Mouse (Mus musculus) embryonic facial prominence, embryonic 11.5 days (tissue): Measurements from ENCODE around the gene Vwa7. TPM values are rescaled to one million over a fixed set of nuclear protein-coding genes. Genes with fewer than 3 reads are reported as not detected.
A peak's percentile ranks its signal among the peaks of the same experiment; 100 is the strongest.
"Not testable (repeated sequence)": the region's sequence is repeated elsewhere in the genome, so short reads cannot be mapped to it uniquely, and the experiment has no call there.

ENCODE experiments used
- ATAC-seq: fragments of 200-750 bp; cut with Nextera tagmentation; replicated peaks from 2 replicates; pipeline ENCODE4 v1.8.0; 2017; ENCODE audit warnings: low read depth; ENCODE audit not compliant: insufficient number of reproducible peaks, low FRiP score, low TSS enrichment
- DNase-seq: peaks from one replicate; pipeline ENCODE4 v3.0.0-alpha.2; 2015; ENCODE audit warnings: low spot score
- H3K27ac ChIP-seq: fragments of 300-500 bp; sonication (generic); replicated peaks from 2 replicates; pipeline ENCODE4 v1.5.1; 2014; ENCODE audit warnings: mild to moderate bottlenecking, low read depth, low read length, control low read depth
- H3K27me3 ChIP-seq: fragments of 300-500 bp; sonication (generic); 2 replicates; pipeline ENCODE4 v1.6.1; 2014; ENCODE audit warnings: mild to moderate bottlenecking, low read length, moderate library complexity, mixed read lengths; ENCODE audit not compliant: control insufficient read depth, insufficient read depth
- H3K36me3 ChIP-seq: fragments of 300-500 bp; sonication (generic); replicated peaks from 2 replicates; pipeline ENCODE4 v1.6.1; 2014; ENCODE audit warnings: low read depth, mild to moderate bottlenecking, low read length, moderate library complexity, mixed read lengths; ENCODE audit not compliant: control insufficient read depth, insufficient read depth
- H3K4me1 ChIP-seq: fragments of 300-500 bp; sonication (generic); 2 replicates; pipeline ENCODE4 v1.6.1; 2014; ENCODE audit warnings: low read length, mixed read lengths; ENCODE audit not compliant: control insufficient read depth, insufficient read depth
- H3K4me2 ChIP-seq: fragments of 300-500 bp; sonication (generic); 2 replicates; pipeline ENCODE4 v1.6.1; 2014; ENCODE audit warnings: low read depth, mild to moderate bottlenecking, control low read depth, low read length, moderate library complexity
- H3K4me3 ChIP-seq: fragments of 300-500 bp; sonication (generic); 2 replicates; pipeline ENCODE4 v1.5.1; 2014; ENCODE audit warnings: low read depth, low read length, control low read depth
- H3K9ac ChIP-seq: fragments of 300-500 bp; sonication (generic); replicated peaks from 2 replicates; pipeline ENCODE4 v1.6.1; 2014; ENCODE audit warnings: mild to moderate bottlenecking, control low read depth, low read length
- H3K9me3 ChIP-seq: fragments of 300-500 bp; sonication (generic); replicated peaks from 2 replicates; pipeline ENCODE4 v1.6.1; 2016; ENCODE audit warnings: mild to moderate bottlenecking, low read length, inconsistent platforms, mixed read lengths; ENCODE audit not compliant: control insufficient read depth
- WGBS: fragments of 180-500 bp; shearing (Covaris S2); extraction: QIAGEN DNeasy Blood & Tissue Kit; methylation state at CpG from one replicate; pipeline ENCODE4 v1.1.7; 2014; 5-methylcytosine and 5-hydroxymethylcytosine counted together
- polyA plus RNA-seq: library from polyadenylated mRNA; unstranded; fragments of >200 nt; fragmentation: Nextera tagmentation; extraction: Ambion mirVana; gene quantifications from 2 replicates; pipeline ENCODE4 v1.2.1, GENCODE M21; 2014

Gene Vwa7
- polyA plus RNA-seq, 1 experiment from 2014 or later = 0.17 TPM

- H3K4me2 ChIP-seq = no peak overlapping the region
- H3K9ac ChIP-seq = no peak overlapping the region
- H3K27me3 ChIP-seq = no peaks in the 10 kb centered on the region
- WGBS = 87% methylated on average over 27 of the region's 27 CpGs
- H3K36me3 ChIP-seq = no peaks in the 10 kb centered on the region
- DNase-seq (no peak), ATAC-seq (no peak)
- no peak overlapping the region for H3K27ac ChIP-seq
- H3K9me3 ChIP-seq = no peaks in the 10 kb centered on the region
- H3K4me3 ChIP-seq = no peak overlapping the region
- H3K4me1 ChIP-seq = 0 out of 2 replicates have a peak, but pooled peaks cover 3% of the 10 kb centered on the region
Observed at GRCm38 (mm10) chr17:34978239-34978638, 38.1 kb upstream of the Vwa7 start.

- no peak overlapping the region for H3K4me2 ChIP-seq
- no peak overlapping the region for H3K9ac ChIP-seq
- H3K9me3 ChIP-seq = no peaks in the 10 kb centered on the region
- DNase-seq (no peak), ATAC-seq (no peak)
- 95% methylated on average over 4 of the region's 4 CpGs for WGBS
- no peak overlapping the region for H3K4me3 ChIP-seq
- H3K4me1 ChIP-seq = 0 out of 2 replicates have a peak, but pooled peaks cover 3% of the 10 kb centered on the region
- H3K27me3 ChIP-seq = no peaks in the 10 kb centered on the region
- no peak overlapping the region for H3K27ac ChIP-seq
- H3K36me3 ChIP-seq = no peaks in the 10 kb centered on the region
Observed at GRCm38 (mm10) chr17:34979631-34980030, 36.7 kb upstream of the Vwa7 start.

GRCm38 (mm10) chr17:34980655-34981054 is 35.7 kb upstream of the Vwa7 start:
- no peak overlapping the region for H3K27ac ChIP-seq
- H3K4me2 ChIP-seq = peak overlapping the region; percentile 76
- 10% methylated on average over 2 of the region's 2 CpGs for WGBS
- peak overlapping the region; percentile 89 for H3K4me3 ChIP-seq
- no peaks in the 10 kb centered on the region; the same call in 1 of the 2 replicates for H3K36me3 ChIP-seq
- no peaks in the 10 kb centered on the region for H3K27me3 ChIP-seq
- no peak for ATAC-seq
- H3K4me1 ChIP-seq = 0 out of 2 replicates have a peak, but pooled peaks cover 3% of the 10 kb centered on the region
- peak overlapping the region; percentile 96 for H3K9ac ChIP-seq
- DNase-seq = peak; percentile 72
- no peaks in the 10 kb centered on the region for H3K9me3 ChIP-seq

GRCm38 (mm10) chr17:34981690-34982180 is 34.6 kb upstream of the Vwa7 start, which contains the start of gene Lsm2:
Gene Lsm2 (plus strand): TSS chr17:34981862.
- WGBS = under 1% methylated on average over 58 of the region's 58 CpGs
- Histone ChIP-seq H3K27me3 (no peaks in the 10 kb centered on the region), H3K36me3 (peaks cover 2% of the 10 kb centered on the region), H3K4me1 (0 out of 2 replicates have a peak, but pooled peaks cover 3% of the 10 kb centered on the region), H3K4me2 (peak within 1 kb of the TSS; percentile 76), H3K27ac (peak within 1 kb of the TSS; percentile 98), H3K4me3 (peak within 1 kb of the TSS; percentile 89), H3K9ac (peak within 1 kb of the TSS; percentile 96), H3K9me3 (no peaks in the 10 kb centered on the region)
- DNase-seq (peak; percentile 95), ATAC-seq (peak; percentile 91)

GRCm38 (mm10) chr17:34982328-34982727 is 34.1 kb upstream of the Vwa7 start:
- Histone ChIP-seq H3K27ac (no peak overlapping the region; the same call in 1 of the 2 replicates), H3K9me3 (no peaks in the 10 kb centered on the region), H3K4me3 (peak overlapping the region; percentile 89), H3K36me3 (peaks cover 2% of the 10 kb centered on the region), H3K4me2 (peak overlapping the region; percentile 76), H3K9ac (peak overlapping the region; percentile 96), H3K4me1 (0 out of 2 replicates have a peak, but pooled peaks cover 3% of the 10 kb centered on the region), H3K27me3 (no peaks in the 10 kb centered on the region)
- DNase-seq = no peak
- under 1% methylated on average over 15 of the region's 15 CpGs for WGBS
- ATAC-seq = no peak; the same call in 1 of the 2 replicates

- Histone ChIP-seq H3K27me3 (no peaks in the 10 kb centered on the region), H3K36me3 (peaks cover 2% of the 10 kb centered on the region), H3K4me3 (no peak overlapping the region), H3K4me1 (0 out of 2 replicates have a peak, but pooled peaks cover 3% of the 10 kb centered on the region), H3K4me2 (no peak overlapping the region), H3K27ac (no peak overlapping the region), H3K9me3 (no peaks in the 10 kb centered on the region), H3K9ac (no peak overlapping the region)
- ATAC-seq (no peak), DNase-seq (peak; percentile 65)
- WGBS = 68% methylated on average over 2 of the region's 2 CpGs
Observed at GRCm38 (mm10) chr17:34984218-34984617, 32.2 kb upstream of the Vwa7 start.

- no peak overlapping the region for H3K4me3 ChIP-seq
- no peaks in the 10 kb centered on the region for H3K27me3 ChIP-seq
- no peaks in the 10 kb centered on the region for H3K9me3 ChIP-seq
- ATAC-seq (no peak), DNase-seq (no peak)
- H3K36me3 ChIP-seq = no peaks in the 10 kb centered on the region
- no peaks in the 10 kb centered on the region; the same call in 1 of the 2 replicates for H3K4me1 ChIP-seq
- H3K4me2 ChIP-seq = no peak overlapping the region
- no peak overlapping the region for H3K9ac ChIP-seq
- H3K27ac ChIP-seq = no peak overlapping the region
Observed at GRCm38 (mm10) chr17:34994751-34995150, 21.6 kb upstream of the Vwa7 start.

- H3K4me2 ChIP-seq, H3K9ac ChIP-seq, H3K9me3 ChIP-seq, H3K27ac ChIP-seq, H3K36me3 ChIP-seq, H3K4me3 ChIP-seq, H3K4me1 ChIP-seq, H3K27me3 ChIP-seq, ATAC-seq, DNase-seq: not testable (repeated sequence)
- 90% methylated on average over 4 of the region's 4 CpGs for WGBS
Observed at GRCm38 (mm10) chr17:34995192-34995591, 21.2 kb upstream of the Vwa7 start.
